Mouse (Mus musculus): Measurements from ENCODE around the gene Shank1.
"Not testable (repeated sequence)": the region's sequence is repeated elsewhere in the genome, so short reads cannot be mapped to it uniquely, and the experiment has no call there.

Gene Shank1

GRCm38 (mm10) chr7:44309475-44310284, at the start of gene Shank1:
TSS of gene Shank1 (plus strand) at chr7:44310253.
- peak; percentile 43 for DNase-seq

- no peak for DNase-seq
Observed at GRCm38 (mm10) chr7:44260410-44260809, 49.6 kb upstream of the Shank1 start.

- no peak for DNase-seq
Observed at GRCm38 (mm10) chr7:44261147-44261546, 48.9 kb upstream of the Shank1 start, which contains the start of gene Gm15517. TSS of gene Gm15517 (plus strand) at chr7:44261447.

GRCm38 (mm10) chr7:44262791-44263643, 47.0 kb upstream of the Shank1 start:
- DNase-seq = peak; percentile 94

DNA sequence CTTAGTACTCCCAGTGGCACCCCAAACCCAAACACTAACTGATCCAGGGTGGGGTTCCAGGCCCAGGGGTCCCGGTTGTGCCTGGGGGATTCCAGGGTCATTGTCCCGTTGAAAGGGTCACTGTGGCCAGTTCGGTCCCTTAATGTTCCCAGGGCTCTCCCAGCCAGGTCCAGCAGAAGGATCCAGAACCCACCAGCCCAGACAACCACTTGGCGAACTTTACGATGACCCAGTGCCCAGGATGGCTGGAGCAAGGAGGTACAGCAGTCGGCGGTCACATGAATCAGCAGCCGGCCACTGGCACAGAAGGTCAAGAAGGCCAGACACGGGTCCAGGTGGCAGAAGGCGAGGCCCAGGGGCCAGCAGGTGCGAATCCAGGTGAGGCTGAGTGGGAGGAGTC, 41.9 kb upstream of the Shank1 start:
- no peak for DNase-seq

DNA sequence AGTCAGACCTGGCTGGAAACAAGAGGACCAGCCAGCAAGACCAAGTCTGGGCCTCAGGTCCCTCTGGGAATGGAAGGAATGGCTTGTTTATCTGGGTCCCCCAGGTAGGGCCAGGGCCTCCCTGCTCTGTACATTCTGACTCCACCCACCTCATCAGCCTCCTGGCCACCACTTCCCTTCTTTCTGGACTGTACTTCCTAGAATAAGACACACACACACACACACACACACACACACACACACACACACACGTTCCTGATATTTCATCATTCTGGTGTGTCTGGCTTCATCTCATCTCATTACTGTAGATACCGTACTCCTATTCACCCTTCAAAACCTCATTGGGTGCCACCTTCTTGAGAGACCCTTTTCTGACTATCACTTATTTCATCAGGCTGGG, 40.7 kb upstream of the Shank1 start:
- DNase-seq = no peak

DNA sequence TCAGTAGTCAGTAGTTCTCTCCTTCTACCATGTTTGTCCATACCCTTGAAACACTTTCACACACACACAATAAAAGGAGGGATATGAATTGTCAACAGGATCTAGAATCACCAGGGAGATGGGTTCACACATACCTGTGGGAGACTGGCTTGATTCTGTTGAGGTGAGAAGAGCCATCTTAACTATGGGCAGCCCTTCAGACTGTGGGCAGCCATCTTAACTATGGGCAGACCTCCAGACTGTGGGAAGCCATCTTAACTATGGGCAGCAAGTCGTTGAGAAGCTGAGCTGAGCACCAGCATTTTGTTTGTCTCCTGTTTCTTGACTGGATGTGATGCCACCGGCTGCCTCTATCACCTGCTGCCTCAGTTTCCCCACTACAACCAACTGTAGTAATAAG, 38.7 kb upstream of the Shank1 start:
- no peak for DNase-seq

DNA sequence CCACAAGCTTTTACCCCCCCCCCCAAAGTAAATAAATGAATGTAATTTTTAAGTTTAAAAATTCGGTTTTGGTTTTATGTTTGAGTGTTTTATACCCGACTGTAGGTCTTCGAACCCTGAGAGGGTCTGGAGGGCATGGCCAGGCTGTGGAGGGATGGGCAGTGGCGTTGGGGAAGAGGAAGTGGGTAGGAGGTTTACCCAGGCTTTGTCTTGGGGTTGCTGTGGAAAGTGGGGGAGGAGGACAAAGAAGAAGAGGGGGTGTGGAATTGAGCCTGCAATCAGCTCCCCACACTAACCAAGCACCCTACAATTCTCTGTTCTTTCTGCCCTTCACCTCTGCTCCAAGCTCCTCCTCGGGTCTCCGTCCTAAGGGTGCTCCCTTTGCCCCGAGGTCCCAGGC, 37.5 kb upstream of the Shank1 start:
- DNase-seq = no peak

- DNase-seq = no peak
Observed at GRCm38 (mm10) chr7:44273446-44273845, 36.6 kb upstream of the Shank1 start.

GRCm38 (mm10) chr7:44274096-44274495, 36.0 kb upstream of the Shank1 start:
- DNase-seq = no peak

GRCm38 (mm10) chr7:44275546-44275945, 34.5 kb upstream of the Shank1 start:
- DNase-seq = no peak

DNA sequence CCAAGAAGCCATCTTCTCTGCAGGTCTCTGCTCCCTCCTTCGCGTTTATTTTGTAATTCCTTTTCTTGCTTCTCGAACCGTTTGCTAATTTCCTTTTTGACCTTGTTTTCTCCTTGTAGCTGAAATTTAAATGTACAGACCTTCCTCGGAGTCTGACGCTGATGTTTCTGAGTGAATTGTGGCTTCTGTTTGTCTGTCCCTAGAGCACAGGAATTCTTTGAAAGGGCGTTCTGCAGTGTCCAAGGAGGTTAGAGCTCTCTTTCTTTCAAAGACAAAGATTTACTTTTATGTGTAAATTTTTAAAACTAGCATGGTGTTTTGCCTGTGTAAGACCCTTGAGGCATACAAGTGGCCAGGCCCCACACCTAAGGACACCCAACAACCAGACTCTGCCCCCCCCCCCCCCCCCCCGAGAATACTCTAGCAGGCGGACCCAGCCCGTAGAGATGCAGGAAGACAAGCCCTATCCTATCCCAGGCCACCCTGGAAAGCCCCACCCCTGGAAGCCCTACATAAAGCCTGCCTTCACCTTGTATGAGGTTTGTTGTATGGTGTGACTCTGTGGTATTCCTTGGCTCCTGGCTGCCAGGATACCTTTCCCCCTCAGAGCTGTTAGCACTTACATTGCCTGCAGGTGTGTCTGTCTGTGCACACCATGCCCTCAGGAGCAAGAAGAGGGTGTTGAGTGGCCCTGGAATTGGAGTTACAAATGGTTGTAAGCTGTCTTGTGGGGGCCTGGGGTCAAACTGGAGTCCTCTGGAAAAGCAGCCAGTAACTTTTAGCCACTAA, 33.4 kb upstream of the Shank1 start:
- DNase-seq = no peak

GRCm38 (mm10) chr7:44277250-44277622, 32.8 kb upstream of the Shank1 start:
- DNase-seq = peak; percentile 28

DNA sequence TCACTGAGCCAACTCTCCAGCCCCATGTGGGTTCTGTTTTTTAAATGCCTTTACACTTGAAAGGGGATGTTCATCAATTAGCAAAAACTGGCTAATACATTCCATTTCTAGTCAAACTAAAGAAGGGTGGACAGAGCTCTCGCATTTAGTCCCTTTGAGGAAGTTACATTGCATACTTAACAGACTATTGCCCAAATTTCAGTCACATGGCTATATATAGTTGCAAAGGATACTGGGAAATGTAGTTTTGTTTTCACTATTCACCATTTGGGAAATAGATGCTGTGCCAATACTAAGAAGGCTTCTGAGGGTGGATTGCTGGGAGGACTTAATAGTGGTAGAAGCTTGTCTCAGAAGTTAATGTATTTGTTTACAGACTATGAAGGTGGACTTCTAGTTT, 29.1 kb upstream of the Shank1 start:
- DNase-seq = no peak

DNA sequence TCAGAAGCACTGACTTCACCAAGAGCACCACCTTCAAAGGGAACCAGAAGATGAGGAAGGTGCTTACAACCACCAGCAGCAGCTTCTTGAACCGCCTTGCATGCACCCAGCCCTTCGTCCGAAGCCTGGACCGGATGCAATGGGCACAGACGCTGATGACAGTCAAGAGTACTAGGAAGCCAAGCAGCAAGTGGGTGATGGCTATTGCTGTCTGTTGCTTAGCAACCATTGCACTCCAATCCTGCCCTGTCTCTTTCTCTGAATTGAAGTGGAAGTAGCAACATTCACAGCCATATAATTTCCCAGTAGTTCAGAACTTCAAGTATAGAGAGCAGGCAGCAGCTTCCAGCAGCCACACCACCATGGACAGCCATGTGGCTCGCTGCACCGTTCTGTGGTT, 28.5 kb upstream of the Shank1 start:
- DNase-seq = no peak

DNA sequence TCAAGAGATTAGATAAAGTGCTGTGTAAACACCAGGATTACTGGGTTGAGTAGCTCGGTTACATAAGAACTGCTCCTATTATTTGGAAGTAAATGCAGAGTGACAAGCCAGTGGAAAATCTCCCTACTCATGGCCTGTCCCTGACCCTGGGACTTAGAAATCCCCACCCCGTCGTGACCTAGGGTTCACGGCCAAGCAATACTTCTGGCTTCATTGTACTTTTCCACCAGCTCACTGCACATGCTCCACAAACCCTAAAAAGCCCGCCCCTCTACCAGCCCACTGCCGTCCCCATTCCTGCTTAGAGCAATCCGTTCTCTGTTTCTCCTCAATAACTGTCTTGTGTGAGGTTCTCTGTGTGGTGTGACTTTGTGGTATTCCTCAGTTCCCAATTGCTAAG, 22.3 kb upstream of the Shank1 start:
- no peak for DNase-seq

DNA sequence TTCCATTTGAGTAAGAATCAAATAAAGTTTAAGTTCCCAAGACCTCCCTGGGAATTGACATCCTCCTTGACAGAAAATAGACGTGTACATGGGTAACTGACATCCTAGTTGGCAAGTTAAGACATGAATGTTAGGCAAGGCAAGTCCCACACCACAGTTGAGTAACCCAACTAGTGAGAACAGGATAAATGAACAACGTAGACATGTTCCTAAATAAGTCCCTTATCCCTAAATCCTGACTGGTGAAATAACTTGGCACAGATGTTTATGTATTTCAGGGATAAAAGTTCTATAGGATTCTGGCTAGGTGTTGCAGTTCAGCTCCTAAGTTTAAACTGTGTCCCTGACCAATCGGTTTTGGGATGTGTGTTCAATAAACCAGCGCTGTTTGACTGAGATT, 19.1 kb upstream of the Shank1 start:
- DNase-seq = no peak

DNA sequence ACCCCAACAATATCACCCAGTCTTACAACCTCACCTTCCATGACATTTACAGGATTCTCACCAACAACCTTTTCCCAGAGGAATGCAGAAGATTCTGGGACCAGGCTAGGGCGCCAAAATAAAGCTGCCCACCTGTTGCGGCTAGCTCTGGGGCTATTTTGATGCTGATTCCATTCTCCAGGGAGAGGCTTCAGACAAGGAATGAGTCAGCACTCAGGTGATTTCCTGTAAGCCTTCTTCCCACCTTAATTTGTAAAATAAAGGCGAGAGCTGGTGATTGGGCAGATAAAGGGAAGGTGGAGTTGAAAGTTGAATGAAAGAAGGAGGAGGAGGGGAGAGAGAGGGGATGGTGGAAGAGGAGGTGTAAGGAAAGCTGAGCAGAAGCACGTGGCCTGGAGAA, 18.6 kb upstream of the Shank1 start:
- no peak for DNase-seq

DNA sequence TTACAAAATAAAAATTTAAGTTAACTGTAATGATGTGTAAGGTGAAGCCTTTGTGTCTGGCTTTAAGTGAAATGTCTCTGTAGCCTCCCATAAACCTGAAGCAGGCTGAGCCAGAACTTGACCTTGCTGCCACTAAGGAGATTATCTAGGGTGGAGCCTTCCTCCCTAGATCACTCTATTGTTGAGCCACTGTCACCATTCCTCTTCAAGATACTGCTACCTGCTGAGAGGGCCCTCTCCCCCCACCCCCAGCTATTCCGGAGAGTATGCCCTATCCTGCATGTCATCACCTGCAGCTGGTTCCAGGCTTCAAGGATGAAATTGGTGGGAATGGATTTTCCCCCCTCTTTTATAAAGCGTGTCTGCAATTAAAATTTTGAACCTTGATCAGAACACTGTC, 12.6 kb upstream of the Shank1 start:
- DNase-seq = not testable (repeated sequence)

- DNase-seq = no peak
Observed at GRCm38 (mm10) chr7:44303346-44304340, 6.4 kb upstream of the Shank1 start.

DNA sequence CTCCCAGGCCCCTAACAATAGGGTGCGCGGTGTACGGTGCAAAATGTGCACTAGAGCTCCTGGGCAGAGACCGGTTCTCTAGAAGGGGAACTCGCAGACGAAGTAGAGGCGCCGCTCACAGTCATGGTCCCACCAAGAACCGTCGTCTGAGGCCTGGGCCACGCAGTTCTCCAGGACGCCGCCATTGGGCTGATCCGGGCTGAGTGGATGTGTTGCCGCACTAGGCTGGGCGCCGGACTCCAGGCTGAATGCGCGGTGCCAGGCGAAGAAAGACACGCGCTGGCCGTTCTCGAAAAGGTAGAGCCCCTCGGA, 5.6 kb upstream of the Shank1 start:
- DNase-seq = no peak

Measured in embryo, embryonic 11 days (tissue).